Mouse (Mus musculus) B cell, adult 2 months (primary cell): ENCODE results near the gene Hyal3.

ENCODE experiments used
- DNase-seq, 2 experiments: peaks; one replicate each; pipeline ENCODE4 v3.0.0; 2022

Hyal3 gene

GRCm38 (mm10) chr9:107575579-107576356, 4.8 kb upstream of the Hyal3 start:
- no peak for DNase-seq

GRCm38 (mm10) chr9:107576357-107577107, 4.1 kb upstream of the Hyal3 start, which contains the start of gene Hyal1:
Gene Hyal1, plus strand, starts transcription at chr9:107576927.
- no peak for DNase-seq

- DNase-seq: no peak
Measured at GRCm38 (mm10) chr9:107577871-107578270, 2.7 kb upstream of the Hyal3 start.

GRCm38 (mm10) chr9:107578587-107578986, 2.0 kb upstream of the Hyal3 start, which contains the start of gene Naa80:
Gene Naa80, plus strand, starts transcription at chr9:107578887.
- no peak for DNase-seq

- peak; percentile 42 to 51 for DNase-seq
Measured at GRCm38 (mm10) chr9:107579023-107579900, 1.4 kb upstream of the Hyal3 start.

GRCm38 (mm10) chr9:107581584-107581983, 966 bp downstream of the Hyal3 start:
- DNase-seq: no peak

GRCm38 (mm10) chr9:107582509-107583062, 2.0 kb downstream of the Hyal3 start:
- no peak for DNase-seq

GRCm38 (mm10) chr9:107583174-107583573, 2.6 kb downstream of the Hyal3 start:
- no peak for DNase-seq

GRCm38 (mm10) chr9:107586504-107586903, 5.9 kb downstream of the Hyal3 start:
- DNase-seq: no peak

- peak; percentile 96 to 98 for DNase-seq
Measured at GRCm38 (mm10) chr9:107586974-107587832, 6.6 kb downstream of the Hyal3 start, which contains the start of gene Ifrd2. Gene Ifrd2, plus strand, starts transcription at chr9:107587642.

- DNase-seq: no peak
Measured at GRCm38 (mm10) chr9:107587833-107588639, 7.4 kb downstream of the Hyal3 start.

GRCm38 (mm10) chr9:107590058-107590772, 9.6 kb downstream of the Hyal3 start:
- DNase-seq: no peak

GRCm38 (mm10) chr9:107590773-107591060, 10.1 kb downstream of the Hyal3 start:
- no peak for DNase-seq

- no peak for DNase-seq
Measured at GRCm38 (mm10) chr9:107593101-107593976, 12.7 kb downstream of the Hyal3 start.

- no peak for DNase-seq
Measured at GRCm38 (mm10) chr9:107594281-107595062, 13.9 kb downstream of the Hyal3 start.

- DNase-seq: no peak
Measured at GRCm38 (mm10) chr9:107596619-107597569, 16.3 kb downstream of the Hyal3 start.

GRCm38 (mm10) chr9:107598385-107598784, 17.8 kb downstream of the Hyal3 start:
- no peak for DNase-seq
